Mouse (Mus musculus) thymus, postnatal 4 days (tissue): ENCODE measurements around the gene BC005537.

Experiments used
- DNase-seq: peaks from one replicate; pipeline ENCODE4 v3.0.0; 2021

BC005537 gene

GRCm38 (mm10) chr13:24849318-24849717, 47.9 kb downstream of the BC005537 start:
- DNase-seq = no peak

DNA sequence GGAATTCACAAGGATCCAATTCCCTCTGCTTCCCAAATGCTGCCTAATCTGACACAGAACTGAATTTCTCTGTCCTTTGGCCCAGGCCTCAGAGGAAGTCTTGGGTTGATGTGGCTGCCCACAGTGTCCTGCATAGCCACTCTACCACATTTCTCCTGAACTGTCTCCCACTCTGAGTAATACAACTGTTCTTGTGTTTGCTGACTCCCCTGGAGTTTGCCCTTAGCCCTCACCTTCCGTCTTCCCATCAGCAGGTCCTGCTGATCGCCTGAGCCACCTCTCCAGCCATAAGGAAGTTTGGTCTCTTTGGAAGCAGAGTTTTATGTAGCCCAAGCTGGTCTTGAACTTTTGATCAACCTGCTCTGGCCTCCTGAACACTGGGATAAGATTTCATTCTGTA, 50.5 kb downstream of the BC005537 start:
- no peak for DNase-seq

DNA sequence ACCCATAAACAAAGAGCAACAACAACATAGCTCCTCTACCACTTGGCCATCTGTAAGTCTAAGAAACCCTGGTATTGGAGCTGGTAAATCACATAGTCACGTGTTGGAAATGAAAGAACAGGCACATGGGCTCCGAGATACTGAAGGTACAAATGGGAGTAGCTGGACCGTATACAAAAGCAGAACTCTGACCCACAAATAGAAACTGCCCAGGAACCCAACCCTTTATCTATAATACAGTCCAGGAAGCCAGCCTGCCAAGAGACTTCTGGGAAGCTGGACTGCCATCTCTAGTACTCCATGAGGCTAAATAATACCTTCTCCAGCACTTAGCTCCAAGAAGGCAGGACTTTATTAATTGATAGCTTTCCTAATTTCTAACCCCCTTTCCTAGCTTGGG, 51.1 kb downstream of the BC005537 start:
- DNase-seq = no peak

DNA sequence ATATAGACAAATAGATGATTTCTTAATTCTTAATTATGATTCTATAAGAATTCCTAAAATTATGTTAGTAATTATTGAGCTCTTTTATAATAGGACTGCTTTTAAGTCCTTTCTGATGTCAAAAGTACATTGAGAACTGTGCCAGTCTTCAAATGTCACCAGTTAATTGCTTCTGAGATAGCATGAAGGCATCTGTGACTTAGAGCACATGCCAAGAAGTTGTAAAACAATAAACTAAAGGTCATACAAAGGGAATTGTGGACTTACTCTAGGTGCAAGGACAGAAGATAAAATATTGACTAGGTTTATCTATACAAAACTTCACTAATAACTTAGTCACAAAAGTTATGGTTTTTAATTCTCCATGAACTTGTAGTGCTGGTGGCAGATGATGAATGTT, 57.7 kb downstream of the BC005537 start:
- no peak for DNase-seq

- DNase-seq = peak; percentile 18
Measured at GRCm38 (mm10) chr13:24861084-24861483, 59.6 kb downstream of the BC005537 start.

DNA sequence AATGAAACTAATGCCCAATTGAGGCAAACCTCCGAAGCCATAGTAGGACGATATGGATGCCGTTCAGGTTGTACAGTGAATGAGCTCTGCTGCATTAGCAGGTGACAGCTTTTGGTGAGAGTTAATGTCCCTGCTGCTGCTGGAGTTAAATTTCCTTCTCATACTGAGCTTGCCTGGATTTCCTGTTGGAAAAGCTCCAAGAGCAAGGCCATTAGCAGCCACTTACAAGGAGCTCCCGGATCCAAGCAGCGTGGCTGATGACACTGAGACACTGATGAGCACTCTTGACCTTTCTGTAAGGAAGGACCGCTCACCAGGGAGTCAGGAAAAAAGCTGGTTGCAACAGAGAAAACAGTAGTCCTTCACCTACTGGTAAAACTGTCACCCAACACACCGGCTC, 60.6 kb downstream of the BC005537 start:
- DNase-seq = no peak

- DNase-seq = peak; percentile 88
Measured at GRCm38 (mm10) chr13:24862520-24862919, 61.1 kb downstream of the BC005537 start.
